Mouse (Mus musculus): Measurements from ENCODE around the gene A030005K14Rik.
A peak's percentile ranks its signal among the peaks of the same experiment; 100 is the strongest.

Gene A030005K14Rik

GRCm38 (mm10) chr1:83077016-83077415, 17.8 kb upstream of the A030005K14Rik start:
- no peaks in the 10 kb centered on the region for H3K36me3 ChIP-seq (ENCODE audit: insufficient read depth, low read length)
- no peak overlapping the region for H3K4me3 ChIP-seq (replicated peaks; ENCODE audit: low read length)
- H3K4me1 ChIP-seq (replicated peaks; ENCODE audit: low read depth, low read length): no peaks in the 10 kb centered on the region
- TF ChIP-seq CTCF (conservative IDR thresholded peaks at IDR 0.05; ENCODE audit: low read length) (no peak), POU5F1 (IDR thresholded peaks at IDR 0.05; ENCODE audit: borderline replicate concordance, low read length) (no peak), NANOG (IDR thresholded peaks at IDR 0.05; ENCODE audit: borderline replicate concordance, low read length) (no peak)
- no peaks in the 10 kb centered on the region for H3K27me3 ChIP-seq (ENCODE audit: insufficient read depth, low read length)
- no peaks in the 10 kb centered on the region for H3K9me3 ChIP-seq (ENCODE audit: low read length)

GRCm38 (mm10) chr1:83076190-83076917, 17.2 kb upstream of the A030005K14Rik start:
- Histone ChIP-seq H3K27me3 (ENCODE audit: insufficient read depth, low read length) (no peaks in the 10 kb centered on the region), H3K4me1 (replicated peaks; ENCODE audit: low read depth, low read length) (no peaks in the 10 kb centered on the region), H3K9me3 (ENCODE audit: low read length) (no peaks in the 10 kb centered on the region), H3K36me3 (ENCODE audit: insufficient read depth, low read length) (no peaks in the 10 kb centered on the region), H3K4me3 (replicated peaks; ENCODE audit: low read length) (no peak overlapping the region)
- no peak for TF ChIP-seq POU5F1 (IDR thresholded peaks at IDR 0.05; ENCODE audit: borderline replicate concordance, low read length)
- peak; percentile 94 for TF ChIP-seq CTCF (conservative IDR thresholded peaks at IDR 0.05; ENCODE audit: low read length)

GRCm38 (mm10) chr1:83075526-83076189, 16.5 kb upstream of the A030005K14Rik start:
- H3K36me3 ChIP-seq (ENCODE audit: insufficient read depth, low read length): no peaks in the 10 kb centered on the region
- H3K4me3 ChIP-seq (replicated peaks; ENCODE audit: low read length): no peak overlapping the region
- no peaks in the 10 kb centered on the region for H3K9me3 ChIP-seq (ENCODE audit: low read length)
- H3K4me1 ChIP-seq (replicated peaks; ENCODE audit: low read depth, low read length): no peaks in the 10 kb centered on the region
- no peak for TF ChIP-seq NANOG (IDR thresholded peaks at IDR 0.05; ENCODE audit: borderline replicate concordance, low read length)
- no peak for TF ChIP-seq CTCF (conservative IDR thresholded peaks at IDR 0.05; ENCODE audit: low read length)
- TF ChIP-seq POU5F1 (IDR thresholded peaks at IDR 0.05; ENCODE audit: borderline replicate concordance, low read length): no peak
- H3K27me3 ChIP-seq (ENCODE audit: insufficient read depth, low read length): no peaks in the 10 kb centered on the region

- Histone ChIP-seq H3K9me3 (ENCODE audit: low read length) (no peaks in the 10 kb centered on the region), H3K36me3 (ENCODE audit: insufficient read depth, low read length) (no peaks in the 10 kb centered on the region), H3K27me3 (ENCODE audit: insufficient read depth, low read length) (no peaks in the 10 kb centered on the region), H3K4me1 (replicated peaks; ENCODE audit: low read depth, low read length) (no peaks in the 10 kb centered on the region), H3K4me3 (replicated peaks; ENCODE audit: low read length) (no peak overlapping the region)
- TF ChIP-seq NANOG (IDR thresholded peaks at IDR 0.05; ENCODE audit: borderline replicate concordance, low read length): no peak
- TF ChIP-seq CTCF (conservative IDR thresholded peaks at IDR 0.05; ENCODE audit: low read length): no peak
- TF ChIP-seq POU5F1 (IDR thresholded peaks at IDR 0.05; ENCODE audit: borderline replicate concordance, low read length): no peak
Measured at GRCm38 (mm10) chr1:83067205-83067604, 8.0 kb upstream of the A030005K14Rik start.

GRCm38 (mm10) chr1:83066577-83066976, 7.4 kb upstream of the A030005K14Rik start:
- Histone ChIP-seq H3K4me1 (replicated peaks; ENCODE audit: low read depth, low read length) (no peaks in the 10 kb centered on the region), H3K4me3 (replicated peaks; ENCODE audit: low read length) (no peak overlapping the region), H3K36me3 (ENCODE audit: insufficient read depth, low read length) (no peaks in the 10 kb centered on the region), H3K9me3 (ENCODE audit: low read length) (no peaks in the 10 kb centered on the region), H3K27me3 (ENCODE audit: insufficient read depth, low read length) (no peaks in the 10 kb centered on the region)
- no peak for TF ChIP-seq NANOG (IDR thresholded peaks at IDR 0.05; ENCODE audit: borderline replicate concordance, low read length)
- TF ChIP-seq CTCF (conservative IDR thresholded peaks at IDR 0.05; ENCODE audit: low read length): no peak
- no peak for TF ChIP-seq POU5F1 (IDR thresholded peaks at IDR 0.05; ENCODE audit: borderline replicate concordance, low read length)

- Histone ChIP-seq H3K9me3 (ENCODE audit: low read length) (no peaks in the 10 kb centered on the region), H3K36me3 (ENCODE audit: insufficient read depth, low read length) (no peaks in the 10 kb centered on the region), H3K27me3 (ENCODE audit: insufficient read depth, low read length) (no peaks in the 10 kb centered on the region), H3K4me3 (replicated peaks; ENCODE audit: low read length) (no peak overlapping the region), H3K4me1 (replicated peaks; ENCODE audit: low read depth, low read length) (no peaks in the 10 kb centered on the region)
- peak; percentile 72 for TF ChIP-seq CTCF (conservative IDR thresholded peaks at IDR 0.05; ENCODE audit: low read length)
- no peak for TF ChIP-seq POU5F1 (IDR thresholded peaks at IDR 0.05; ENCODE audit: borderline replicate concordance, low read length)
- TF ChIP-seq NANOG (IDR thresholded peaks at IDR 0.05; ENCODE audit: borderline replicate concordance, low read length): no peak
Measured at GRCm38 (mm10) chr1:83064851-83065250, 5.7 kb upstream of the A030005K14Rik start.

DNA sequence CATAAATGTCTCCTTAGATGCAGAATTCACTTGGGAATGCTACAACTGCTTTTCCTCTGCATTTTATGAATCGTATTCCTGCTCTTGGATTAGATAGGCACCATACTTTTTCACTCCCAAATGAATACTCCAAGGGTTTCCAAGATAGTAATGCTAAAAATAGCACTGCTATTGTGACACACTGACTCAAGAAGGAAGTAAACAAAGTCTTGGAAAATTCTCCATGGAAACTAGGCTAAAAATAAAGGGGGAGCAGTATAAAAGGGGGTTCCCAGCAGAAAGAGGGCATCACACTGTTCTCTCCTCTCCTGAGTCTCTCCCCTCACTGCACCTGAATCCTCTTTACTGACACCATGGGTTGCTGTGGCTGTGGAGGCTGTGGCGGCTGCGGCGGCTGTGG, 1.5 kb upstream of the A030005K14Rik start, which contains the start of gene Krtap28-13:
Gene Krtap28-13 (plus strand): TSS at position 288 of the 400 bp plus-strand sequence.
- H3K27me3 ChIP-seq (ENCODE audit: insufficient read depth, low read length): no peaks in the 10 kb centered on the region
- H3K4me1 ChIP-seq (replicated peaks; ENCODE audit: low read depth, low read length): no peaks in the 10 kb centered on the region
- peak within 1 kb of the TSS; percentile 32; the same call in 1 of the 2 replicates for H3K4me3 ChIP-seq (replicated peaks; ENCODE audit: low read length)
- H3K9me3 ChIP-seq (ENCODE audit: low read length): no peaks in the 10 kb centered on the region
- TF ChIP-seq NANOG (IDR thresholded peaks at IDR 0.05; ENCODE audit: borderline replicate concordance, low read length) (no peak), POU5F1 (IDR thresholded peaks at IDR 0.05; ENCODE audit: borderline replicate concordance, low read length) (no peak), CTCF (conservative IDR thresholded peaks at IDR 0.05; ENCODE audit: low read length) (no peak)
- H3K36me3 ChIP-seq (ENCODE audit: insufficient read depth, low read length): no peaks in the 10 kb centered on the region

- TF ChIP-seq NANOG (IDR thresholded peaks at IDR 0.05; ENCODE audit: borderline replicate concordance, low read length) (no peak), POU5F1 (IDR thresholded peaks at IDR 0.05; ENCODE audit: borderline replicate concordance, low read length) (no peak), CTCF (conservative IDR thresholded peaks at IDR 0.05; ENCODE audit: low read length) (no peak)
- Histone ChIP-seq H3K36me3 (ENCODE audit: insufficient read depth, low read length) (no peaks in the 10 kb centered on the region), H3K9me3 (ENCODE audit: low read length) (no peaks in the 10 kb centered on the region), H3K4me1 (replicated peaks; ENCODE audit: low read depth, low read length) (no peaks in the 10 kb centered on the region), H3K4me3 (replicated peaks; ENCODE audit: low read length) (no peak overlapping the region), H3K27me3 (ENCODE audit: insufficient read depth, low read length) (no peaks in the 10 kb centered on the region)
Measured at GRCm38 (mm10) chr1:83058481-83058880, 697 bp downstream of the A030005K14Rik start.

Data from E14TG2a.4 (cell line).